Mouse (Mus musculus) kidney, embryonic 14.5 days (tissue): ENCODE measurements around the gene Rapgef4. TPM values are rescaled to one million over a fixed set of nuclear protein-coding genes. Genes with fewer than 3 reads are reported as not detected.

Source experiments
- ATAC-seq: fragments of 200-750 bp; cut with Nextera tagmentation; 2 replicates; pipeline ENCODE4 v1.8.0; 2017; ENCODE audit warnings: moderate number of reproducible peaks, mild to moderate bottlenecking, moderate TSS enrichment, moderate library complexity; ENCODE audit not compliant: low FRiP score, low TSS enrichment
- H3K27ac ChIP-seq: fragments of 300-500 bp; sonication (generic); 2 replicates; pipeline ENCODE4 v1.5.1; 2014; ENCODE audit warnings: low read depth, mild to moderate bottlenecking, low read length, moderate library complexity, mixed read lengths
- H3K27me3 ChIP-seq: fragments of 300-500 bp; sonication (generic); 2 replicates; pipeline ENCODE4 v1.6.1; 2014; ENCODE audit warnings: mild to moderate bottlenecking, low read length; ENCODE audit not compliant: control insufficient read depth, insufficient read depth
- H3K36me3 ChIP-seq: fragments of 300-500 bp; sonication (generic); 2 replicates; pipeline ENCODE4 v1.6.1; 2014; ENCODE audit warnings: low read length, mixed read lengths; ENCODE audit not compliant: control insufficient read depth, insufficient read depth
- H3K4me1 ChIP-seq: fragments of 300-500 bp; sonication (generic); 2 replicates; pipeline ENCODE4 v1.6.1; 2014; ENCODE audit warnings: low read length, mixed read lengths; ENCODE audit not compliant: control insufficient read depth, insufficient read depth
- H3K4me2 ChIP-seq: fragments of 300-500 bp; sonication (generic); replicated peaks from 2 replicates; pipeline ENCODE4 v1.6.1; 2014; ENCODE audit warnings: low read depth, mild to moderate bottlenecking, low read length
- H3K4me3 ChIP-seq: fragments of 300-500 bp; sonication (generic); 2 replicates; pipeline ENCODE4 v1.5.1; 2014; ENCODE audit warnings: mild to moderate bottlenecking, low read length
- H3K9ac ChIP-seq: fragments of 300-500 bp; sonication (generic); 2 replicates; pipeline ENCODE4 v1.6.1; 2014; ENCODE audit warnings: low read depth, mild to moderate bottlenecking, low read length, moderate library complexity
- H3K9me3 ChIP-seq: fragments of 300-500 bp; sonication (generic); 2 replicates; pipeline ENCODE4 v1.6.1; 2016; ENCODE audit warnings: low read length; ENCODE audit not compliant: control insufficient read depth
- WGBS: fragments of 180-500 bp; shearing (Covaris S2); extraction: QIAGEN DNeasy Blood & Tissue Kit; methylation state at CpG from one replicate; pipeline ENCODE4 v1.1.7; 2014; 5-methylcytosine and 5-hydroxymethylcytosine counted together
- polyA plus RNA-seq: library from polyadenylated mRNA; unstranded; fragments of >200 nt; fragmentation: Nextera tagmentation; extraction: Ambion mirVana; gene quantifications from 2 replicates; pipeline ENCODE4 v1.2.1, GENCODE M21; 2014

Gene Rapgef4
- polyA plus RNA-seq, 1 experiment from 2014 or later, result 4.2 TPM

DNA sequence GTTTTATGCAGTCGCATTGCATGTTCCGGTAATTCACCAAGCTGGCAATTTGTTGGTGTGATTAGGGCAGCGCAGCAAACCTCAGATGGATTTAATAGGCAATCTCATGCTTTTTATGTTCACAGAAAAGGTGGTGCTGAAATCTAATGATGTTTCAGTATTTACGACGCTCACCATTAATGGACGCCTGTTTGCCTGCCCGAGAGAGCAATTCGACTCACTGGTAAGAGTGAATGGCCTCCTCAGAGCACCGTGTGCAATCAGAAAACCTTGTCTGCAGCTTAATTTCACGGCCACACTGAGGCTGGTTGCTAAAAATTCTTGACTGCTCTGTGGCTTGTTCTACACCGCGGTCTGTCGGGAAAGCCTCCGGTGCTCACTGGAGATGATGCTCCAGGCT, 247.8 kb downstream of the Rapgef4 start:
- Histone ChIP-seq H3K27ac (no peak overlapping the region), H3K9me3 (no peaks in the 10 kb centered on the region), H3K9ac (no peak overlapping the region), H3K4me2 (no peak overlapping the region), H3K4me1 (no peaks in the 10 kb centered on the region), H3K27me3 (no peaks in the 10 kb centered on the region), H3K36me3 (no peaks in the 10 kb centered on the region), H3K4me3 (no peak overlapping the region)
- no peak for ATAC-seq
- 63% methylated on average over 14 of the region's 14 CpGs for WGBS

DNA sequence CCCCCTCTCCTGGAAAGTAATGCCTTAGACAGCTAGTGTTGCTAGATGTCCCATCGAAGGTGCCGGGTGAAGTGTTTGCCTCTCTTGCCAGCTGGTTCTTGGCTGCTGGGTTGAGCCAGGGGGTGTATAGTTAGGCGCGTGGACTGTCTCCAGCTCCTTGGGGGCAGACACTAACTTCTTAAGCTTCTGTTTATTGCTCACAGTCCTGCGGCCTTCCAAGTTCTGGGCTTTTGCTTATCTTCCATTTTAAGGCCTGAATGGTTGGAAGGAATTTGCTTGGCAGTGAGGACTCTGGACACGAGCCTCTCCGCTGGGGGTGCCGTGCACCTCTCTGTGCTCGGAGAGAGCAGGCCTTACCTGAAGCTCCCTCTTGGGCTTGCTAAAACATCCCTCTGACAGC, 249.5 kb downstream of the Rapgef4 start:
- Histone ChIP-seq H3K36me3 (no peaks in the 10 kb centered on the region), H3K27ac (no peak overlapping the region), H3K4me3 (no peak overlapping the region), H3K27me3 (no peaks in the 10 kb centered on the region), H3K9me3 (no peaks in the 10 kb centered on the region), H3K4me1 (no peaks in the 10 kb centered on the region), H3K9ac (no peak overlapping the region), H3K4me2 (no peak overlapping the region)
- no peak for ATAC-seq
- 73% methylated on average over 9 of the region's 9 CpGs for WGBS

GRCm38 (mm10) chr2:72234085-72234484, 253.0 kb downstream of the Rapgef4 start:
- no peak for ATAC-seq

DNA sequence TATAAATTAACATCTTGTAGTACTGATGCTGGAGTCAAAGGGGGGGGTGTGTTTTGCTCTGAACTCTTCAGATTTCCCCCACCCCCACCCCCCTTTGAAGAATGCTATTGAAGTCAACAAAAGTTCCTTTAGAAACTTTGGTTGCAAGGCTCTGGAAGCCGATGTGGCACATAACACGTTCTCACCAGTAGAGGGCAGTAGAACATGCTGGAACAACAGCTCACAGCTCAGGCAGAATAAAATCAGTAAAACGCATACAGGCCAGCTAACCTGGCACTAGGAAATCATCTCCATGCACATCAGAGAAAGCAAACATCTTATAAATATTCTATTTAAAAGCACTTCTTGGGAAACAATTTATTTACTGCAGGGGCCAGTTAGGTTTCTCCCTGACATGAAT, 253.9 kb downstream of the Rapgef4 start:
- H3K4me1 ChIP-seq, result 0 out of 2 replicates have a peak, but pooled peaks cover 3% of the 10 kb centered on the region
- WGBS, result 3% methylated on average over 3 of the region's 3 CpGs
- no peak overlapping the region for H3K4me2 ChIP-seq
- no peaks in the 10 kb centered on the region for H3K9me3 ChIP-seq
- no peak overlapping the region for H3K4me3 ChIP-seq
- no peaks in the 10 kb centered on the region for H3K36me3 ChIP-seq
- H3K27me3 ChIP-seq, result no peaks in the 10 kb centered on the region
- ATAC-seq, result no peak
- H3K27ac ChIP-seq, result no peak overlapping the region
- H3K9ac ChIP-seq, result no peak overlapping the region

More at GRCm38 (mm10) chr2:72234085-72234484, 253.0 kb downstream of the Rapgef4 start:
- no peak overlapping the region for H3K4me3 ChIP-seq
- H3K4me2 ChIP-seq, result no peak overlapping the region
- no peaks in the 10 kb centered on the region for H3K9me3 ChIP-seq
- 90% methylated on average over 11 of the region's 11 CpGs for WGBS
- 0 out of 2 replicates have a peak, but pooled peaks cover 3% of the 10 kb centered on the region for H3K4me1 ChIP-seq
- H3K27me3 ChIP-seq, result no peaks in the 10 kb centered on the region
- H3K9ac ChIP-seq, result no peak overlapping the region
- H3K27ac ChIP-seq, result no peak overlapping the region
- H3K36me3 ChIP-seq, result no peaks in the 10 kb centered on the region

DNA sequence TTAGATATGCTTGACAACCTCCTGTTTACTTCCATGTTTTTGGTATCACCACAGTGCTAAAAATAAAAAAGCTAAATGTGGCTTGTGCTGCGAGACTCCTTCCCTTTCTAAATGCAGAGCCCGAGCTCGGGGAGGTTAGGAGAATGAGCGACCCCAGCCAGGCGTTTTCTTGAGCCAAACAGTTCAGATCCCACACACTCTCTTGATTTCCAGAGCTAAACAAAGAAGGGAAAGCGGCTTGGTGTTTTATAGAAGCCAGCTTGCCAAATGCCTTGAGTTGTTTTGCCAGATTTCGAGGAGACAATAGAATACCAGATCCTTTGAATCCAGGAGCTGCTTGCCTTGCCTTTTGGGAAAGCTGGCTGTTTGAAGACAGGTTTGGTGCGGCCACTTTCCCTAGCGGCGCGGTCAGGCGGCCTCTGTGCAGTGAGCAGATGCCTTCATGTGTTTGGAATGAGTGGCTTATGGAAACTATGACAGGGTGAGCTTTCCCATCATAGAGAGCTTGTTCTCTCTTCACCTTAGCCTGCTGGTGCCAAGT, 254.4 kb downstream of the Rapgef4 start:
- no peaks in the 10 kb centered on the region for H3K27me3 ChIP-seq
- WGBS, result 62% methylated on average over 12 of the region's 12 CpGs
- H3K4me3 ChIP-seq, result no peak overlapping the region
- no peak overlapping the region for H3K27ac ChIP-seq
- H3K9me3 ChIP-seq, result no peaks in the 10 kb centered on the region
- H3K36me3 ChIP-seq, result no peaks in the 10 kb centered on the region
- H3K4me1 ChIP-seq, result 0 out of 2 replicates have a peak, but pooled peaks cover 3% of the 10 kb centered on the region
- H3K9ac ChIP-seq, result no peak overlapping the region
- no peak for ATAC-seq
- no peak overlapping the region for H3K4me2 ChIP-seq

DNA sequence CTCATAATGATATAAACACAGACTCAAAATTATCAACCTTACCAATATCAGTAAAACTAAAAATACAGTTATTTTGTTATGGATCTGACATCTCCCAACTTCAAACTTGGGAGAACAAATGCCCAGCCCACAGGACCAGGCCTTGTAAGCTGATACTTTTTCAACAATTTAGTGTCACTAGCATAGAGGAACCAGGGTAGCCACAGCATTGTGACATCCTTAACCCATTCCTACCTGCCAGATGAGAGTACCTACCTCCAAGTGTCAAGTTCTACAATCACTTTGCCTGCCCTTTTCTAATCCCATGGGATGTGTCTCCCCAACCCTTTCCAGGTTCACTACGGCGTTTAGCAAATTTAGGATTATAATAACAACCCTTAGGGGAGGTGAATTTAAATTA, 257.4 kb downstream of the Rapgef4 start:
- 54% methylated on average over 2 of the region's 2 CpGs for WGBS
- H3K4me1 ChIP-seq, result 0 out of 2 replicates have a peak, but pooled peaks cover 3% of the 10 kb centered on the region
- H3K27ac ChIP-seq, result no peak overlapping the region
- H3K9ac ChIP-seq, result no peak overlapping the region
- no peaks in the 10 kb centered on the region for H3K36me3 ChIP-seq
- H3K9me3 ChIP-seq, result no peaks in the 10 kb centered on the region
- no peaks in the 10 kb centered on the region for H3K27me3 ChIP-seq
- no peak overlapping the region for H3K4me3 ChIP-seq
- H3K4me2 ChIP-seq, result no peak overlapping the region
- ATAC-seq, result no peak

GRCm38 (mm10) chr2:72238925-72239324, 257.9 kb downstream of the Rapgef4 start:
- WGBS, result 37% methylated on average over 11 of the region's 11 CpGs
- Histone ChIP-seq H3K4me2 (no peak overlapping the region; the same call in 1 of the 2 replicates), H3K9ac (no peak overlapping the region), H3K4me3 (no peak overlapping the region), H3K9me3 (no peaks in the 10 kb centered on the region), H3K36me3 (no peaks in the 10 kb centered on the region), H3K4me1 (0 out of 2 replicates have a peak, but pooled peaks cover 3% of the 10 kb centered on the region), H3K27me3 (no peaks in the 10 kb centered on the region), H3K27ac (no peak overlapping the region)
- no peak for ATAC-seq

DNA sequence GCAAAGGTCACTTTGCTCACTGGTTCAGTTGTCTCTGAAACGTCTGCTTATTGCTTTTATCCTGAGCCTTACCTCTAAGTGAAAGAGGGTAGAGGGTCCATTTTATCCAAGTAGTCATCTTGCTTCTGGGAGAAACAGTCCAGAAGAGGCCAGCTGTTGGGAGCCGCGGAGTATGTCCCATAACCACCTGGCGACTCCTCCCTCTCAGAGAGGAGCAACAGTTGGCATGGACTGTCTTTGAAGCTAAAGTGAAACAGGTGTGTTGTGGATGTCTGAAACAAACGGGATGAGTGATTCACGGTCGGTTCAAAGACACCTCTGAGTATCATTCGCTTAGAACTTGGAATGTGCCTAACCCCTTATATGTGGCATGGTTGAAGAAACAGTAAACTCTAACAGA, 258.4 kb downstream of the Rapgef4 start:
- H3K27ac ChIP-seq, result no peak overlapping the region

DNA sequence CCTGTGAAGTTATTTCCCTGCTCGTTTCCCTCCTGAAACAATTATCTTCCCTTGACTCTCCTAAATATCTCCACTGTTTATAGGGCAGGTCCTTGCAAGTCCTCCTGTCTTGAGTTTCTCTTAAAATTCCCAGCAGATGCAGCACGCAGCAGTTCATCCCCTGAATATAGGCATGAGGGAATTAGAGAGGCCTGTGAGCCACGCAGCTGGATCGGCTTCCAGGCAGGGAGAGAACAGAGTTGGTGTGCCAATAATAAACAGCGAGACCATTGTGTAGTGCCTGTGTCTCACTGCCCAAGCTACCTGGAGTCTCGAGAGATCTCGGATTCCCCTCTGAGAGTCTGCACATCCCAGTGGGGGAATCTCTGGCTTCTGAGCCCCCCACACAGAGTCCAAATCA, 259.0 kb downstream of the Rapgef4 start:
- H3K36me3 ChIP-seq, result no peaks in the 10 kb centered on the region
- no peaks in the 10 kb centered on the region for H3K9me3 ChIP-seq
- H3K27ac ChIP-seq, result no peak overlapping the region
- H3K4me2 ChIP-seq, result no peak overlapping the region
- ATAC-seq, result no peak
- no peaks in the 10 kb centered on the region for H3K27me3 ChIP-seq
- WGBS, result 45% methylated on average over 7 of the region's 7 CpGs
- no peak overlapping the region for H3K9ac ChIP-seq
- H3K4me3 ChIP-seq, result no peak overlapping the region
- 0 out of 2 replicates have a peak, but pooled peaks cover 3% of the 10 kb centered on the region for H3K4me1 ChIP-seq

More for the DNA sequence above, 258.4 kb downstream of the Rapgef4 start:
- Histone ChIP-seq H3K4me2 (no peak overlapping the region), H3K9ac (no peak overlapping the region), H3K9me3 (no peaks in the 10 kb centered on the region), H3K36me3 (no peaks in the 10 kb centered on the region), H3K27me3 (no peaks in the 10 kb centered on the region), H3K4me1 (0 out of 2 replicates have a peak, but pooled peaks cover 3% of the 10 kb centered on the region), H3K4me3 (no peak overlapping the region)
- no peak for ATAC-seq
- 73% methylated on average over 8 of the region's 8 CpGs for WGBS
